Comparison of ENCODE assay signal across 24 mouse cellular contexts in genomic region chr6:146976446-146976845, GRCm38 (mm10). TPM values are rescaled to one million over a fixed set of nuclear protein-coding genes. Genes with fewer than 3 reads are reported as not detected.
"Had no signal": no experiment of that assay in that cellular context is flagged by ENCODE, and none has a peak within 500 bp of the region (broad histone marks: within the 10 kb centered on the region; RNA-seq: fewer than 3 reads in every experiment).

No protein-coding gene starts in this region.

- H3K36me3 ChIP-seq: liver, embryonic 13.5 days had no signal

- H3K27ac ChIP-seq: kidney, embryonic 15.5 days; left cerebral cortex, adult 2 months; liver, embryonic 13.5 days had no signal

- DNase-seq: kidney, postnatal 10 days; kidney, postnatal 36 days; layer of hippocampus, postnatal 36 days; liver, embryonic 13.5 days; lung, adult 2 months; lung, postnatal 14 days; lung, postnatal 4 days; midbrain, embryonic 14.5 days; thymus, postnatal 25 days had no signal

- H3K9me3 ChIP-seq: kidney, embryonic 15.5 days; liver, embryonic 13.5 days had no signal

- H3K9ac ChIP-seq: kidney, embryonic 15.5 days; liver, embryonic 13.5 days had no signal

- H3K4me3 ChIP-seq: kidney, embryonic 15.5 days; left cerebral cortex, adult 2 months; liver, embryonic 13.5 days had no signal

- H3K4me2 ChIP-seq: kidney, embryonic 15.5 days; liver, embryonic 13.5 days; midbrain, embryonic 11.5 days had no signal

- H3K27me3 ChIP-seq: kidney, embryonic 15.5 days; liver, embryonic 13.5 days had no signal

RNA-seq across cellular contexts. Expression of gene 1700034J05Rik, which starts 22.2 kb away (rescaled TPM):
- total RNA-seq: layer of hippocampus, adult 8-10 months; layer of hippocampus, postnatal 10 days; layer of hippocampus, postnatal 36 days; left cerebral cortex, adult 2 months; left cerebral cortex, postnatal 10 days; left cerebral cortex, postnatal 36 days; liver, adult 2 months; megakaryocyte progenitor cell, adult 5-6 weeks; megakaryocyte-erythroid progenitor cell, adult 5-6 weeks; midbrain, postnatal 0 days had no signal
- polyA plus RNA-seq: limb, embryonic 11.5 days; liver, adult 2 months; liver, embryonic 13.5 days; lung, adult 2 months; midbrain, embryonic 14.5 days; midbrain, postnatal 0 days; small intestine, adult 2 months; spleen, adult 2 months; thymus, postnatal 0 days had no signal

RNA-seq across cellular contexts. Expression of gene Rep15, which starts 55.9 kb away (rescaled TPM):
- total RNA-seq: megakaryocyte progenitor cell, adult 5-6 weeks had no signal
